Mouse (Mus musculus): ENCODE data around the gene Tapbp.

Gene Tapbp

DNA sequence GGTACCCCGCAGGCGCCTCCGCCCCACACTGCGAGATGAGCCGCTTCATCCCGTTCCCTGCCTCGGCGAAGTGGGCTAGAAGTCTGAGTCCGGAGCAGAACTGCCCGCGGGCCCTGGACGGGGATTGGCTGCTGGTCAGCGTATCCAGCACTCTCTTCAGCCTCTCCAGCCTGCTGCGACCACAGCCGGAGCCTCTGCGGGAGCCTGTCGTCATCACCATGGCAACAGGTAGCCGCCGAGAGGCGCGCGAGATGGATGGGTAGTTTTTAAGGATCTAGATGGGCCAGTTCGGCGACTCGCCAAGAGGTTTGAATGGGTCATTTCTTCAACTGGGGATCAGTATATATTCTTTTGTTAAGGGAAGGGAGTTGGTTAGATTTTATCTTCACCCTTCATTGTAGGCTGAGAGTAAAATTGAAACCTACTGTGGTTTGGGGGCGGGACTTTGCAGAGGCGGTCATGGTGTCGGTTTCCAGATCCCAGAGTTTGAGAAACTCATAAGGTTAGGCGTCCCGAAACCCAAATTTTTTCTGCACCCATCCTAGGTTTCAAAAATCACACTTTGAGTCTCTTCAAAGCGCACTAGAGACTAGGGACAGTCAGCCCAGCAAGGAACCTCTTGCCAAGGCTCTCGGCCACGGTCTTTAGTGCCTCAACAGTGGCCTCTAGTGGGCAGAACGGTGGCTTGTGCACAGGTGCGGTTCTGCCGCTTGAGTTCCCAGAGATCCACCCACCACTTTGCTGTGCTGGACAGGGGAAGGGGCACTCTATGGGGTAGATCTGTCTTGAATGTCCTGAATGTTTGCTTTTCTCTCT lies 4.8 kb downstream of the Tapbp start:
- peak; percentile 91 for DNase-seq (ENCODE audit: low read depth, low spot score)

DNA sequence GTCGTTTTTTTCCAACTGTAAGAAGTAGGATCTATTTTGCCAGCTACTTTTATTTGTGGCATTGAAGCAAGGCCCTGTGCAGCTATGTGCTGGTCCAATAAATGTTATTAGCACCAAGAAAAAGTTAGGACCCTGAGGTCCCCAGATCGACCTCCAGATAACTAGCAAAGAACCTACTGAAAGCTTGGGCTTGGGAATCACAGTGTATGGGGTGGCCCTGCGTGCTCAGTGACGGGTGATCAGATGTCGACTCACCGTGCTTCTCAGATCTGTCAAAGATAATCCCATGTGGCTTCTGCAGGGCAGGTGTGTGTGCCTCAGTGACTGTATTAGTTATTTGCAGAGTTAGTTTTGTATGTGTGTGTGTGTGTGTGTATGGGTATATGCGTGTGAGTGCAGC lies 5.7 kb downstream of the Tapbp start:
- DNase-seq (ENCODE audit: low read depth, low spot score) = no peak

DNA sequence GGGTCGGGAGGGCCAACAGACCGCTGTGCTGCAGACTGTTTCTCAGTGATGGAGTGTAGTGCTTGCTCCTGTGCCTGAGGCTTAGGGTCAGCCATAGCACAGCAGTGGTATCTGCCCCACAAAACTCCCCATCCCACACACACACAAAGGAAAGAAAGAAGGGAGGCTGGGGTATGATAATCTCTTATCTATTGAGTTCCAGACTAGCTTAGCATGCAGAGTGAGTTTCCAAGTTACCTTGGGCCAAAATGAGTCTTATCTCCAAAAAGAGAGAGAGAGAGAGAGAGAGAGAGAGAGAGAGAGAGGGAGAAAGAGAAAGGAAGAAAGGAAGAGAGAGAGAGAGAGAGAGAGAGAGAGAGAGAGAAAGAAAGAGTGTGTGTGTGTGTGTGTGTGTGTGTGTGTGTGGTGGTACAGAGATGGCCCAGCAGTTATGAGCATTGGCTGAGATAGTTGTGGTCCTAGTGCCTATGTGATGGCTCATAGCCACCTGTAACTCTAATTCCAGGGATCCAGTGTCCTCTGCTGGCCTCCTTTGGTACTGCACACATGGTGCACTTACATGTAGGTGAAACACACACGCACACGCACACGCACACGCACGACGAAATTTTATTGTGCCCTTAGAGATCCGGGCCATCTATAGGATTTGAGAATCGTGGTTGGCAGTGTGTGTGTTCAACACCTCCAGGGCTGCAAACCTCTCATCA lies 9.0 kb downstream of the Tapbp start:
- DNase-seq (ENCODE audit: low read depth, low spot score) = peak; percentile 83

DNA sequence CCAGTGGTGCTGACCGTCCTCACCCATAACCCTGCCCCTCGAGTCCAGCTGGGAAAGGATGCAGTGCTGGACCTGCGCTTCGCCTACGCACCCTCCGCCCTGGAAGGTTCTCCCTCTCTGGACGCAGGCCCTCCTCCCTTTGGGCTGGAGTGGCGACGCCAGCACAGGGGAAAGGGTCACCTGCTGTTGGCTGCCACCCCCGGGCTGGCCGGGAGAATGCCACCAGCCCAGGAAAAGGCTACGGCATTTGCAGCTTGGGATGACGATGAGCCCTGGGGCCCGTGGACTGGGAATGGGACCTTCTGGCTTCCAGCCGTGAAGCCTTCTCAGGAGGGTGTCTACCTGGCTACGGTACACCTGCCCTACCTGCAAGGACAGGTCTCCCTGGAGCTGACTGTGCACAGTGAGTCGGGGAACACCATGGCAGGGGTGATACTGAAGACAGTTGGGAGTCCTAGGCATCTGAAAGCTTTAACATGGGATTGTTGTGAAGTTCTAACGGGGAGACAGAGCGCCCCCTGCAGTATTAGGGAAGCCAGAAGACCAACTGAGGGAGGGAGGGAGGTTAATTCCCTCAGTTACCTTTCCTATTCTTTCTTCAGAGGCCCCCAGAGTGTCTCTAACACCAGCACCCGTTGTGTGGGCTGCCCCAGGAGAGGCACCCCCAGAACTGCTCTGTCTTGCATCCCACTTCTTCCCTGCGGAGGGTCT lies 9.9 kb downstream of the Tapbp start:
- peak; percentile 70 for DNase-seq (ENCODE audit: low read depth, low spot score)

DNA sequence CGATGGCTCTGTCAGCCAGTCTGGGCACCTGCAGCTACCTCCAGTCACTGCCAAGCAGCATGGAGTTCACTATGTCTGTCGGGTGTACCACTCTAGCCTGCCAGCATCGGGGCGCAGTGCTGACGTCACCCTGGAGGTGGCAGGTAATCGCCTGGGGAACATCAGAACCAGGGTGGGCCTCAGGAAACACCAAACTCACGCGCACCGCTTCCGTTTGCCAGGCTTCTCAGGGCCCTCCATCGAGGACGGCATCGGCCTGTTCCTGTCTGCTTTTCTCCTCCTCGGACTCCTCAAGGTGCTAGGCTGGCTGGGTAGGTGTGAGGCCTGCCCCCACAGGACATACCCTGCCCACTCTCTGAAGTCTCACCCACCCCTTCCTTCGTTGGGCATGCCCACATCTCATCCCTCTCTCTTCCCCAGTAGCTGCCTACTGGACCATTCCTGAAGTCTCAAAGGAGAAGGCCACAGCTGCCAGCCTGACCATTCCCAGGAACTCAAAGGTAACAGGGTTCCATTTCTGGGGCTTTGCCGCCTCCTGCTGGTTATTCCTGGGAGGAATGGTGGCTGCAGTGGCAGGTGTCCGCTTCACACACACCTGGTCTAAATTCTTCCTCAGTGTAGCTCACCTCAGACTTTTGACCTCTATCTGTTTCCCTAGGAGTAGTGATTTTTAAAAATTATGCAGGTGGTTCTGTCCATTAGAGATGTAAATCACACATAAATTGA lies 10.7 kb downstream of the Tapbp start:
- peak; percentile 73 for DNase-seq (ENCODE audit: low read depth, low spot score)

DNA sequence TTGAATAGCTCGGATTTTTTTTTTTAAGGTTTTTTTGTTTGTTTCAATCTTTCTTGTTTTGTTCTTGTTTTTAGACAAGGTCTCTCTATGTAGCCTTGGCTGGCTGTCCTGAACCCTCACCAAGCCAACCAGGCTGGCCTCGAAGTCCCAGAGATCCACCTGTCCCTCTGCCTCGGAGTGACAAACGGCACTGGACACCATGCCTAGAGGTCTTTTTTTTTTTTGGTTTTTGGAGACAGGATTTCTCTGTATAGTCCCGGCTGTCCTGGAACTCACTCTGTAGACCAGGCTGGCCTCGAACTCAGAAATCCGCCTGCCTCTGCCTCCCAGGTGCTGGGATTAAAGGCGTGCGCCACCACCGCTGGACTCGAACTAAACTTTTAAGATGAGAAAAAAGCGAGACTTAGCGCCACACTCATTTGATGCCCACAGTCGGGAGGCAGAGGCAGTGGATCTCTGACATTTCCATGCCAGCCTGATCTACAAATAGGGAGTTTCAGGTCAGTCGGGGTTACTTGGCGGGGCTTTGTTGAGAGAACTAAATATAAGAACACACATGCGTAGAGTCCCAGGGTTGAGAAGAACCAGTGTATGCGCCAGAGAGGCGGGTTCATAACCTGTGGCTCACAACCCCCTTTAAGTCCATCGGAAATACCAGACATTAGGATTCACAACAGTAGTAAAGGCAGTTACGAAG lies 12.7 kb downstream of the Tapbp start:
- no peak for DNase-seq (ENCODE audit: low read depth, low spot score)

DNA sequence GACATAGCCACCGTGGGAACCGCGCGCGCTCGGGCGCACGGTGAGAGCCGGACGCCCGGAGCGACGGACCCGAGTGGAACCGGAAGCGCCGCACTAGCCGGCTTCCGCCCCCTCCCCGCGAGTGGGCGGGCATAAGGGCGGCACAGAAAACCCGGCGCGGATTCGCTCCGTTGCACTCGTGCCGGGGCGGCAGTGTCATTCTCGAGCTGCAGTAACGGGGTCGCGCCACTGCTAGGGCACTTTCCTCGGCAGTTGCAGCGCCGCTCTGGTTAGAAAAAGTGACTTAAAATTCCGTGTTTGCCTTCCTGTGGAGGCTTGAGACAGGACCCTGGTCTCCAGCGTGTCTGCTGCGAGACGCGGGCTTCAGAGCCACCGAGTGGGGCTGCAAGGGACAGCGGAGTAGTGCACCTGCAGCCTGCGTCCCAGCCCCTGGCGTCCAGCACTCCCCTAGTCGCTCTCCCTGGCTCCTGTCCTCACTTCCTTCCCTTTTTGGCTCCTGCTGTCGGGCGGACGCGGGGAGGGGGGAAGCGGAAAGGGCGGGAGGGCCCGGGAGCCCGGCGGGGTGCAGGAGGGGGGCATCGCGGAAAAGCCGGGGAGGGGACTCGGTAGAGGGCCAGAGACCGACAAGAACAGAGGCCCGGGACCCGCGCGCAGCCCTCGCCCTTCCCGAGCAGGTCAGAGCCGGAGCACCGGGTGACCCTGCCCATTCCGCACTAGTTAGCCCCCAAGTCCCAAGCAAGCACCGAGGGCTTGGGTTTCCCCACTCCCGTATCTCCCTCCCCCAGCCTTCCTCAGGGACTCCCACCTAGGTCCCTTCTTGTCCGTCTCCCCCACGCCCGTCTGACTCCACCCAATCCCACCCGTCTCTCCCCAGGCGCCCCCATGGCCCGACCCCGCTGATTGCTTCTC lies 13.9 kb downstream of the Tapbp start, which contains the start of gene Rgl2:
Rgl2 (plus strand) TSS at position 173 of the 909 bp plus-strand sequence.
- peak; percentile 98 for DNase-seq (ENCODE audit: low read depth, low spot score)

DNA sequence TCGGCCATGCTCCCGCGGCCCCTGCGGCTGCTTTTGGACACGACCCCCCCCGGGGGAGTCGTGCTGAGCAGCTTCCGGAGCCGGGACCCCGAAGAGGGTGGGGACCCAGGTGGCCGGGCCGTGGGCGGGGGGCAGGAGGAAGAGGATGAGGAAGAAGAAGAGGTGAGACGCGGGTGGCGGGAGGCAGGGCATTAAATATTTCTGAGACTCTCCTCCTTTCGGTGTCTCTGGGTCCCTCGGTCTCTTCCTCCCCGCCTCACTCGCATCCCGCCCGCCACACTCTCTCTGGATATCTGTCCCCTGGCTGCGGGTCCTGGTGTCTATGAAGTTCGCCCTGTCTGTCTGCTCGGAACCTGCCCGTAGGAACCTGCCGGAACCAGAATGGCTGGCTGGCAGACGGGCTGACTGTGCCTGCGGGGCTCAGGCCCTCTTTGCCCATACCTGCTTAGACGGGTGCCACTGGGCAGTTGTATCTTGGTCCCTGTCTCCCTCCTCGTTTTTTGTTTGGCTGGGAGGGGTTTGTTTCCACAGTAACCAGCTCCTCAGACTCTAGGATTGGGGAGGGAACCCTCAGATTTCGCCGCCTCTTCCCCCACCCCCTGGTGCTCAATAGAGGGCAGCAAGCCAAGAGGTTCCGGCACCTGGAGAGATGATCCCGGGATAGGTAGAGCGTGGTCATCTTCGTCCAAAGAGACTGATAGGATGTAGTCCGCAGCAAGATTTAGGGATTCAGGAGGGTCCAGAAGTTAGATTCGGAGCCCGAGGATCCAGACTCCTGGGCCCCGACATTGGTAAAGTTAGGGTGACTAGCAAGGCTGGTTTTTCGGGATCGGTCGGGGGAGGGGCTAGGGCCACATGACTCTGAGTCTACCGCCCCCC lies 14.8 kb downstream of the Tapbp start:
- peak; percentile 83 for DNase-seq (ENCODE audit: low read depth, low spot score)

DNA sequence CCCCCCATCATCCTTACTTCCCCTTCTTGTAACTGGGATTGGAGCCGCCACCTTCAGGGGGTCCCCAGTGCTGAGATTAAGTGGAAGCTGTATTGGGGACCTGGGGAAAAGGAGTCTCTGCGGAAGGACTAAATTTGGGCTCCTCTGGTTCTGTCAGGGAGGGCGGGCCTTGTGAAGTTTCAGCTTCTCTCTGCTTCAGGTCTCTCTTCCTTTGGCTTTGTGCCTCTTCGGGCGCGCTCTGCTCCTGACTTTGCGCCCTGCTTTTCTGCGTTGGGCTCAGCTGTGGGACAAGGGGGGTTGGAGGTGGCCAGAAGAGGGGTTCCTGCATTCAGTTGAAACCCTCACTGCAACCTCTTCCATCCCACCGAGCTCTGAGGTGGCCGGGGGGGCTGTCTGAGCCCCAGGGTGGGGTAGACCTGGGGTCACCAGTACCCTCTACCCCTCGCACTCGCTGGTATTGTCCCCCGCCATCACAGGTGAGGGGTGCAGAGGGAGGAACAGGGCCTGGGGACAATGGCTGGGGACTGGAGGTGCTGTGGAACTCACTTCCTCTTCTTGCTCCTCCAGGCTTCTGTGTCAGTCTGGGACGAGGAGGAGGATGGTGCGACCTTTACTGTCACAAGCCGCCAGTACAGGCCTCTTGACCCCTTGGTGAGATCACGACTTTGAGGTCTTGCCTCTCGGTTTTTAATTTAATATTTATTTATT lies 15.6 kb downstream of the Tapbp start:
- no peak for DNase-seq (ENCODE audit: low read depth, low spot score)

DNA sequence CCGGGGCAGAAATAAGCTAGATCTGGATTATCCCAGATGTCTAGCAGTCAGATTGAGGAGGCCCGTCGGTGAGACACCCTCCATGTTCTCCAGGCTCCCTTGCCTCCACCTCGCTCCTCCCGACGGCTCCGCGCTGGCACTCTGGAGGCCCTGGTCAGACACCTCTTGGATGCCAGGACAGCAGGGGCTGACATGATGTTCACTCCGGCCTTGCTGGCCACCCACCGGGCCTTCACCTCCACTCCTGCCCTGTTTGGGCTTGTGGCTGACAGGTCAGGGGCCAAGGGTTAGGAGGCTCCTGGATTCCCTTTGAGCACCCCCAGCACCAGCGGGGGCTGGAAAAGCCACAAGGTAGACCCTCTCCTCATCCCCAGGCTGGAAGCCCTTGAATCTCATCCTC lies 16.2 kb downstream of the Tapbp start:
- no peak for DNase-seq (ENCODE audit: low read depth, low spot score)

DNA sequence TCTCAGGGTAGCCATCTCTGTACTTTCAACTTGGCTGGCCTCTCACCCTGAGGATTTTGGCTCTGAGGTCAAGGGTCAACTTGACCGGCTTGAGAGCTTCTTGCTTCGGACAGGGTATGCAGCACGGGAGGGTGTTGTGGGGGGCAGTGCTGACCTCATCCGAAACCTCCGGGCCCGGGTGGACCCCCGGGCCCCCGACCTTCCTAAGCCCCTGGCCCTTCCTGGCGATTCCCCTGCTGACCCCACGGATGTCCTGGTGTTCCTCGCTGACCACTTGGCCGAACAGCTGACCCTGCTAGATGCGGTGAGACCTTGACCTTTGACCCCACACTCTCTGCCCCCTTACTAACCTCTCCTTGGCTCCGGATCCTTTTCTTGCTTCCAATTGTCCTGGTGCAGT lies 16.7 kb downstream of the Tapbp start:
- DNase-seq (ENCODE audit: low read depth, low spot score) = no peak

DNA sequence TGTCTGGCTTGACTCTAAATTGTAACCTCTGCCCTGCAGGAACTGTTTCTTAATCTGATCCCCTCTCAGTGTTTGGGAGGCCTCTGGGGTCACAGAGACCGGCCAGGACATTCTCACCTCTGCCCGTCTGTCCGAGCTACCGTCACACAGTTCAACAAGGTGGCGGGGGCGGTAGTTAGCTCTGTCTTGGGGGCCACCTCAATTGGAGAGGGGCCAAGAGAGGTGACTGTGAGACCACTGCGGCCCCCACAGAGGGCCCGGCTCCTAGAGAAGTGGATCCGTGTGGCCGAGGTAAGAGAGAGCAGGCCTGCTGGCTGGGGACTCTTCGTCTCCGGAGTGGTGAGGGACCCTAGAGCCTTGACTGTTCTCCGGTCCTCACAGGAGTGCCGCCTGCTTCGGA lies 17.3 kb downstream of the Tapbp start:
- no peak for DNase-seq (ENCODE audit: low read depth, low spot score)

DNA sequence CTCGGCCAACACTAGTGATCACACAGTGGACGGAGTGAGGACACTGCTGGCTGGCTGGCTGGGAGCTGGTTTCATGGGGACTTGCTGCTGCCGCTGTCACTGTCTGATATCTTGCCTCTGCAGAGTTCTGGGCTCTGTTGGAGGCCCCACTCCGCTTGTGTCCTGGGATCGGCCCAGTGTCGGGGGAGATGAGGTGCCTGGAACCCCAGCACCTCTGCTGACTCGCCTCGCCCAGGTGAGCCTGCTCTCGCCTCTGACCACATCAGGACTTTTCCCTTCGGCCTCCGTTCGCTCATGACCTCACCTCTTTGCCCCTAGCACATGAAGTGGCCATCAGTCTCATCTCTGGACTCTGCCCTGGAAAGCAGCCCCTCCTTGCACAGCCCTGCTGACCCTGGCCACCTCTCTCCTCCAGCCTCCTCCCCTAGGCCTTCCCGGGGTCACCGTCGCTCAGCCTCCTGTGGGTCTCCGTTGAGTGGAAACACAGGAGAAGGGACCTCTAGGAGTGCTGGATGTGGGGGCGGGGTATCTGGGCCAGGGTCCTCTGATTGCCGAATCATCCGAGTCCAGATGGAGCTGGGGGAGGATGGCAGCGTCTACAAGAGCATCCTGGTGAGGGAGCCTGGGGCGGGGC lies 19.8 kb downstream of the Tapbp start:
- DNase-seq (ENCODE audit: low read depth, low spot score) = no peak

DNA sequence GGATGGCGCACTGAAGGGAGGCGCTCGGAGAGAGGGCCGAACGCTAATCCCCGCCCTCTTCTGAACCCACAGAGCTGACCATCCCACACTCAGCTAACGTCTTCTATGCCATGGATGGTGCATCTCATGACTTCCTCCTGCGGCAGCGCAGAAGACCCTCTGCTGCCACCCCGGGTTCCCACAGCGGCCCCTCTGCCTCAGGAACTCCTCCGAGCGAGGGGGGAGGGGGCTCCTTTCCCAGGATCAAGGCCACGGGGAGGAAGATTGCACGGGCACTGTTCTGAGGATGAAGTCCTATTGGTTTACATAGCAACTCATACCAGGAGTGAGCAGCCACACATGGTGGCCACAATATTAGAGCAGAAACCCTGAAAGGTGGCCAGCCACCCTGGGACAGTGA lies 21.3 kb downstream of the Tapbp start:
- no peak for DNase-seq (ENCODE audit: low read depth, low spot score)

DNA sequence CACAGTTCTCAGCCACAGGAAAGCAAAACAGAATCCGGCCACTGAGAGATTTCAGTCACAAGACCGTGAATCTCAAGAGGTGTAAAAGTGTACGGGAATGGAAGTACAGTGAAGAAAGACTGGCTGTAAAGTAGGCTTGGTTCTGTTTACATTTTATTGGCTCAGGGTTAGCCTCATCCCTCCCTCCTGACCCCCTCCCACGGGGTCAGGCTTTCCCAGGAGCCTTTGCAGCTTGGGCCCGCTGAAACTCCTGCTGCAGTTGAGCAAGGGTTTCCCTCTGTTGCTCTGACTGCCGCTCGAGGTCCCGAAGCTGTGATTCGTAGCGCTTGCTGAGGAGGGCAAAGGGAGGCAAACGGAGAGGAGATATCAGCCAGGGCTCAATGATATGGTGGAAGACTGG lies 23.1 kb downstream of the Tapbp start:
- peak; percentile 62 for DNase-seq (ENCODE audit: low read depth, low spot score)

DNA sequence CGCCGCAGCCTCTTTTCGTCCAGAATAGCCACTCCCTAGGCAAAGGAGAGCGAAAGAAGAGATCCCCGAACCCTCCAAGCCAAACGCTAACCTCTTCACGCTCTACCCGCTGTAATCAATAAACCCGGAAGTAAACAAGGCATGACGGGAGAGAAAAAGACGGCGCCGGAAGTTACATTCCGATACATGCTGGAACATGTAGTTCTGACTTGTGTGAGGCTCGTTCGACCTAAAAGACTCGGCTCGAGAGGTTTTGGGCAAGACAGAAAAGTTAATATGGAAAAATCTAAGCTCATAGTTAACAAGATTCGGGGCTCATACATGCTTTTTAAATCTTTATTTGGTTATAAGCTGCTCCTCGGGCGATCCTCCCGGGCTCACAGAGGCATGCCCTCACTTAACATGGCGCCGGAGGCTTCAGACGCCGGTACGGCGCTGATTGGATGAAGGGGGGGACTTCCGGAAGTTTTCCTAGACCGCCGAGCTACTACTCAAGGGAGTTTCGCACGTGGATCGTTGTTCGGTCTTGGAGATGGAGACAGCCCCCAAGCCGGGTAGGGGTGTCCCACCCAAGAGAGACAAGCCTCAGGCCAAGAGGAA lies 24.6 kb downstream of the Tapbp start, which contains the start of the genes Pfdn6 and Wdr46:
Pfdn6 (minus strand) TSS at position 138 of the 600 bp plus-strand sequence.
Wdr46 (plus strand) TSS at position 455 of the 600 bp plus-strand sequence.
- DNase-seq (ENCODE audit: low read depth, low spot score) = peak; percentile 95

DNA sequence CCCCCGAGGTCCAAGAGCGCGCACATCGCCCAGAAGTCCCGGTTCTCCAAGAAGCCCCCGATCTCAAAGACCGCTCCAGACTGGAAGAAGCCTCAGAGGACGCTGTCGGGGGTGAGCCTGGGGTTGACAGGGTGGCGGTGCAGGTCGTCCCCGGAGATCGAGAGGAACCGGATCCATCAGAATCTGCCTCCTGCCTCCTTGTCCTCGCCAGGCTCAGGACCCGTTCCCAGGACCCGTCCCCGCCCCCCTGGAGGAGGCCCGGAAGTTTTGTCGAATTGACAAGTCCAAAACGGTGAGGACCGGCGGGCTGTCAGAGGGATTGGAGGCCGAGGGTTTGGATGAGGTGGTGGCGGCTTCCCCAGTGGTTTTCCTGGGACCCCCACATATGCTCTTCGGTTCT lies 25.3 kb downstream of the Tapbp start:
- DNase-seq (ENCODE audit: low read depth, low spot score) = peak; percentile 51
